Mouse (Mus musculus) adrenal gland, postnatal 10 days (tissue): Measurements from ENCODE around the gene Cpne2. TPM values are rescaled to one million over a fixed set of nuclear protein-coding genes. Genes with fewer than 3 reads are reported as not detected.
A peak's percentile ranks its signal among the peaks of the same experiment; 100 is the strongest.

Experiments used
- DNase-seq: peaks from one replicate; pipeline ENCODE4 v3.0.0; 2021; ENCODE audit warnings: mixed read lengths
- long read RNA-seq, 2 experiments: library from polyadenylated mRNA; stranded (forward); transcript quantifications; one replicate each; pipeline ENCODE4 v2.0.0; 2021
- total RNA-seq, 2 experiments: library from RNA; stranded (reverse); gene quantifications; 2 replicates each; pipeline ENCODE4 v1.2.3; 2021

Cpne2 gene
- total RNA-seq = 10 to 100 TPM; 12.6 to 16.6 TPM
- long read RNA-seq, experiment 1, partial matches to known transcripts = 0 of 3 reads
- long read RNA-seq, experiment 1, other reads (novel, unspliced or antisense) = 1 of 3 reads
- long read RNA-seq, experiment 2, partial matches to known transcripts = 0 of 1 reads
- long read RNA-seq, experiment 2, other reads (novel, unspliced or antisense) = 0 of 1 reads

DNA sequence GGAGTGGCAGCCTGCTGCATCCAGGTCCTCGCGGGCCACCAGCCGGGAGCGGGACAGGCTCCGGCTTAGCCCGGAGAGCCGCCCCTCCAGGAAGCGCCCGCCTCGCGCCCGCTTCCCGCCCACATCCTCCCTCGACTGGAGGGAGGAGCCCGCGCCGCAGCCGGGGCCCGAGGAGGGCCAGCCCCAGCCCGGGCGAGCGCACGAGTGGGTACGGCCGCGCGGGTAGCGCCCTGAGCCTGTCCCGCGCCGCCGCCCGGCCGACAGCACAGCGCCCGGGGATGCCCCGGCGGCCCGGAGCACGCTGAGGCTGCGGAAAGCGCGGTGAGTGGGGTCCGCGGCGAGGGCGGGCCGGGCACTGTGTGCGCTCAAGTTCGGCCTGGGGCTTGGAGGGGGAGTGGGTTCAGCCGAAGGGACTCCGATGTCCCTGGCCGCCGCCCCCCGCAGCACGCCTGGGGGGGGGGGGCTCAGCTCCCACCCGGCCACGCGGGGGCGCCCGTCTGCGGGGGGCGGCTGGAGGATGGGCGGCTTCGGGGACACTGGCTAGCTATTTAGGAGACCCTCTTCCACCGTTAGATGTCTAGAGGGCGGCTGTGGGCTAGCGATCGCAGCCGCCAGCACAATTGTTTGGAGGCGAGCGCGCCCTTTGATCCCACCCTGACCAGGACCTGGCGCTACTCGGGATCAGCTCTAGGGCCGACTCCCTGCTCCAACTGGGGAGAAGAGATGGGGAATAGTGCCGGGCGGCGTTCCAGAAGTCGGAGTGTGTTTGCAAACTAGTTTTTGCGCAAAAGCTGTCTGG is at the start of gene Cpne2:
Gene Cpne2 (plus strand): TSS at position 118 of the 799 bp plus-strand sequence.
- DNase-seq = peak; percentile 85

DNA sequence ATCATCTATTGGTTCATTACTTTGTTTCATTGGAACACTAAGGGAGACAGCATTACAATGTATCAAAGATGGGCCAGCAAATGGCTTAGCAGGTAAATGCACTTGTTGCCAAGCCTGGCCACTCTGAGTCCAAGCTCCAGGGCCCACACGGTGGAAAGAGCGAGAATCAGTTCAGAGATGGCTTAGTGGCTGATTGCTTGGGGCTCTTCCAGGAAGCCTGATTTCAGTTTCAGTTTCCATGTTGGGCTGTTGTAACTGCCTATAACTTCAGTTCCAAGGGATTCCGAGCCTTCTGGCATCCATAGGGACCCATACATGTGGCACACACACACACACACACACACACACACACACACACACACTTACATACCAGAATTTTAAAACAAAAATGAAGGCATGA is 47.5 kb upstream of the Cpne2 start:
- DNase-seq = no peak

DNA sequence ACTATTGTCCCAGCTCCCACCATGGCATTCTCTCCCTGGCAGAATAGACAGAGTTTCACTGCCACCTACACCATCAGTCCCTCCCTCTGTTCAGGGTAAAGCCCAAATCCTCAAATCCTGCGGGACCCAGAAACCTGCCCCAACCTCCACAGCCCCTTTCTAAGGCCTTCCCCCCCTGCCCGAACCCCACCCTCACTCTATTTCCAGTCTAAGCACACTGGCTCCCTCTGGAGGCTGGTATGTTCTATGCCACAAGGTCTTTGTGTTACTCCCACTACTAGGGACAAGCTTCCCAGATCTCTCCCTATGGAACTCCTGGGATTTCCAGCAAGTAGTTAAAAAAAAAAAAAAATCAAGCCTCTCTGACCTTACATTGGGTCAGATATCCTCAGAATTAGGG is 46.9 kb upstream of the Cpne2 start:
- DNase-seq = peak; percentile 65

DNA sequence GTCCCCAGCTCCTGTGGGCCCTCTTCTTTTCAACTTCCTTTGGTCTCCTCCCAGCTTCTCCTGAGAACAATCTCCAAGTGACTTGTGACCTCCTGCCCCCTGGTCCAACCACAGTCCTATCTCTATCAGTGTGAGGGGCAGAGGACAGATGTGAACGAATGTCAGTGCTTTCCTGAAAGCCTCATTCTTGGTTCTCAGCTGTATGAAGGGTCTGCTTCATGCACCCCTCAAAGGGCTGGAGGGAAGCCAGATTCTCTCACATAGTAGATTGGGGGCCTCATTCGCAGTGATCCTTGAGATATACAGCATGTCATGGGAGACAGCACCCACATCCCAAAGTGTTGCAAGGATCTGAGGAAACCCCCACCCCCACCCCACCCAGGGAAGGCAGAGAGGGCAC is 44.8 kb upstream of the Cpne2 start:
- DNase-seq = no peak

DNA sequence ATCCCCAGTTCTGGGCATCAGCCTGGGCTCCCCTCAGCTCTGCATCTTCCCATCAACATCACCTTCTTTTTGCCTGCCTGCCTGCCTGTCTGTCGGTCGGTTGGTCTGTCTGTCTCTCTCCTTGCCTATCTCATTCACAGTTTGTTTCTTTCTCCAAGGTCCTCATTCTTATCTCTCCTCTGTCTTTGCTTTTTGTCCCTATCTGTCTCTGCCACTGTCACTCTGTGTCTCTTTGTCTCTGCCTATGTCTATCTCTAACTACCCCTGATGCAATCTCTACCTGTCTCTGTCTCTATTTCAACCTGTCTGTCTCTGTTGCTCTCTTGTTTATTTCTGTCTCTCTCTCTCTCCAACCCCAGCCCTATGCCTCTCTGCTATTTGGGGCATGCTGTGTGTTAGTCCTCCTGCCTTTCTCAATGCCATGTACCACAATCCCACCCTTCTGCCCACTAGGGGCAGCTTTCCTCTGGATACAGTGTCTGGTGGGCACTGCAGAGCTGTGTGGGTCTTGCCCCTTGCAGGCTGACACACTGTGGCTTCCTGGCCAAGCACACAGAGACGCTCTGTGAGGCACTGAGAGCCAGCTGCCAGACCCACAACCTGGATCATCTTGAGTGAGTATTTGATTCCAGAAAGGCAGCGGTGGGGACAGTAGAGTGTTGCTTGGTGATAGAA is 42.8 kb upstream of the Cpne2 start:
- no peak for DNase-seq

DNA sequence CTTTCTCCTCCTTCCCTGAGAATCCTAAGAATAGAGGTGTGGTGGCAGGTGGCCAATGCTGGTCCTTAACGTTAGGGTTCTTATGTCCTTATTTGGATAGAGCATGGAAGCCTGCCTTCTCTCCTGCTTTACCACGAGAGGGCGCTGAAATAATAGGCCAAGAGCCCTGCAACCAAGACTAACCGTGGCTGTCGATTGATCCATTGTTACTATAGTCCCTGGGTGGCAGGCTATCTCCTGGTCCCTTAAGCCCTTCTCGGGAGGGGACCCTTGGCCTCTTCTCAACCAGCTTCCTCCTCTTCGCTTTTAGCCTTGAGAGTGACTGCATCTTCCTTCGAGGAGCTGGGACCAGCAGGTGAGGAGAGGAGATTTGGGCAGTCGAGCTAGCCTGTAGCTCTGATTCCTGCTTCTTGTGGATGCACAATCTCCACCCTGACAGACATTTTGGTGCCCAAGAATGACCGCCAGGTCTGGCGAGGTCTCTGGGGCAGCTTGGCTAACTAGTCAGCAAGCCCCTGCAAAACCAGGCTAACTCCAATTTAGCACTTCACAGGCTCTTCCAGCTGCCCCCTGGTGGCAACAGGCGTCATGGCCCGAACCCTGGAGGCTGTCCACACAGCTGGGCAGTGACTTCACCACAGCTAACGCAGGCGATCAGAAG is 40.6 kb upstream of the Cpne2 start:
- peak; percentile 86 for DNase-seq

DNA sequence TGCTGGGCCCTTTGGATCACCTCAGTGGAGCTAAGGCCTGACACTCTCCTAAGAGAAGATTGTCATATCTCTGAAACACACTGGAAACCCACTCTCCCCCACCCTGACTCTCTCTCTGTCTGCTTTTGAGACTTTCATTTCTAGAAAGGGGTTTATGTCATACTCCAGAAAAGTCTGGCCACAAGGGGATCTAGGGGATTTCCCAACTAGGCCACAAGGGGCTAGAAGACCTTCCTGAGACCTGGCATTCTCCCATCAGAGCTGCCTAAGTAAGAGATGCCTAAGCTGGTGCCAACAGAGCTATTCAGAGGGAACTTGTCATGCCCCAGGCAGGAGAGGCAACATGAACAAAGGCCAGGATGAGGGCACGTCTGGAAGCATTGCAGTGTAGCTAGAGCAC is 39.5 kb upstream of the Cpne2 start:
- no peak for DNase-seq

DNA sequence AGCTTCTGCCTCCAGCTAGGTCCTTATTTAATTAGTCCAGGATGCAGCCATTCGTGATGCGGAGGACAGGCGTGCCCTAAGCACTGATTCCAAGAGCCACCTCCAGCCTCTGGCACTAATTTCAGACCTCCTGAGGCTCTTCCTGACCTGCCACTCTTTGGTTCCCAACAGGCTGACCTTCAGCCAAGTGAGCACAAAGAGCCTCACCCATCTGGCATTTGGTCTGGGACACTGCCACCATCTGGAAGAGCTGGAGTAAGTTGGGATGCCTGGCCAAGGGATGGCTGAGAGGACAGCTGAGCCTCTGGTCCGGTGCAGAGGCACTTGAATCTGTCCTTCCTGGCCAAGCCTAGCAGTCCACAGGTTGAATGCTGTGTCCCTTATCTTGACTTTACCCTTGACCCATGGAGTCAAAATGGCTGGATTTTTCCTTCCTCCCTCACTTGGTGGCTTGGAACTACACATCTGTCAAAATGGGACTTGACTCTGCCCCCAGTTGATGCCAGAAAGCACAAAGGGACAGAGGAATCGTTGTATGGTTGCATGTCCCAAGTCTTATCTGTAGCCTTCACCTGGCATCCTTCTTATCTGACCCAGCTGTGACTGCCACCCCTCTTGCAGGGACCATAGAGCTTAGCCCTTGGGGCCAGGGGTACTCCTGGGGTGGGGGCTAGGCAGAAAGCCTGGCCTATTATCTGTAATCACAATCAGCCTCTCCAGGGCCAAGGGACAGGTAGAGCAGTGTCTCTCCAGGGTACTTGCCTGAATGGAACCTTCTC is 17.2 kb upstream of the Cpne2 start:
- DNase-seq = peak; percentile 40

DNA sequence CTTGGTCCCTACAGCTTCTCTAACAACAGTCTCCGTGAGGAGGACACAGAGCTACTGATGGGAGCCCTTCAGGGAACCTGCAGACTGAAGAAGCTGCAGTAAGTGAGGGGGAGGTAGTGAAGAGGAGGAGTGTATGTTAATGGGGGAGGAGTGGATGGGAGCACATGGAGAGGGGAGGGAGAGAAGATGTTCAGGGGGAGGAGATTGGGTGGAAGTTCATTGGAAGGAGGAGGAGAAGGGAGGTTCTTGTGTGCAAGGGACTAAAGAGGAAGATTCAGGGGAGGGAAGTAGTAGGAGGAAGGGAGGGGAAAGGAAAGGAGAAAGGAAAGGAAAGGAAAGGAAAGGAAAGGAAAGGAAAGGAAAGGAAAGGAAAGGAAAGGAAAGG is 16.6 kb upstream of the Cpne2 start:
- DNase-seq = no peak

DNA sequence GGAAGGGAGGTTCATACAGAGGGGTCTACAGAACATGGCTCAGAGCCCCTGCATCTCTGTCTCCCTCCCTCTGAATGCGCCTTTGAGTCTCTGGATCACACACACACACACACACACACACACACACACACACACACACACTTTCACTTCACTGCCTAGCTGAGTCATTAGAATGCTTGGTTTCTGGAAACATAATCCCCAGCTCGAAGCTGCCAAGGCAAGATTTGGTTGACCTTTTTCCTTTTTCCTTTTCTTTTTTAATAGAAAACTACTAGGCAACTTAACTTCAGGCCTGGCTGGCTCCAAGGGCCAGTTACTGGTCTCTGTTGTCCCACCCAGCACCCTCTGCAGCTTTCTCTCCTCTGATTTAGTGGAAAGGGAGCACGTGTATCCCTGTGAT is 16.0 kb upstream of the Cpne2 start:
- peak; percentile 49 for DNase-seq

DNA sequence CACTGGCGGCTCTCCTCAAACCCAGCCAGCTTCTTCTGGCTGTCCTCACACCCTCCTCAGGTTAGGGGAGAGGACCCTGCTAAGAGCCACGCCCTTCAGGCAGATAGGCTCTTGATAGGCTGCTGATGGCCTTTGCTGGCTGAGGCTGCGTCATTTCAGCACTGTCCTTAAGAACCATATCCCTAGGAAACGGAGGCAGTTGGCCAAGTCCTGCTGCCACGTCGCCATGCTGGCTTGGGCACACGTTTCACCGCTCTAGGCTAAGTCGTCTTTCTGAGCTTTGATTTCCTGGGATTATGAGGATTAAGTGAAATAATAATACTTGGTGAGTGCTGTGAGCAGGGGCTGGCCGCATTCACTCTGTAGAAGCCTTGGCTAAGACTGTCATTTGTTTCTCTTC is 14.5 kb upstream of the Cpne2 start:
- peak; percentile 38 for DNase-seq

DNA sequence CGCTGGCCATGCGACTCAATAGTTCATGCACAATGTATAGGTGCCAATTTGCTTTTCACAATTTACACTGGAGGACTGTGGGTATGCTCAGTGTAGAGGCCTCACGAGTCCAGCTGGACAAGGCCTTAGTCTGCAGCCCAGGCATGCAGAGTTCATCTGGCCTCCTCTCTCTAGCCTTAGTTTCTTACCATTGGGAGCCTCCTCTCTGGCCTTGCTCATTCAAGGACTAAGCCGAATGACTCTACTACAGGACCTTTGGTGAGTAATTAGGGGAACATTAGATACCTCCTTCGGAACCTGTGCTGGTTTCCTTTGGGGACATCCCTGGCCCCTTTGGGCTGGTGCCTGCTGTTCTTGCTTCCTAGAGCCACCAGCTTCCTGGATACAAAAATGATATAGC is 13.8 kb upstream of the Cpne2 start:
- no peak for DNase-seq

DNA sequence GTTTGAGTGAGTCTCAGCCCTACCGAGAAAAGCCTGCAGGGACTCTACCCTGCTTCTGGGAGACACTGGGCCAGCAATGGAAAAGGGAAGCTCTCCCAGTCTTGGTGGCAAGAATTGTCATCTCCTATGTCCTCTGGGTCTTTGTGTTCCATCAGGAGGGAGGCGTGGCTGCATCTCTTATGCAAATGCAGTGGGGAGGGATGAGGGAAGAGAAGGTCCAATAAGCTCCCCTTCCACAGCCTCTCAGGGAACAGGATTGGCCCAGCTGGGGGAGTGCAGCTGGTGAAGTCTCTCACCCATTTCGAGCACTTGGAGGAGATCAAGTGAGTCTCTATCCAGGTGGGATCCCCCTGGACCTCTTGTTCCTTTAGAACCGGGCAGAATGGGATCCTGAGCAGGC is 11.3 kb upstream of the Cpne2 start:
- DNase-seq = no peak

DNA sequence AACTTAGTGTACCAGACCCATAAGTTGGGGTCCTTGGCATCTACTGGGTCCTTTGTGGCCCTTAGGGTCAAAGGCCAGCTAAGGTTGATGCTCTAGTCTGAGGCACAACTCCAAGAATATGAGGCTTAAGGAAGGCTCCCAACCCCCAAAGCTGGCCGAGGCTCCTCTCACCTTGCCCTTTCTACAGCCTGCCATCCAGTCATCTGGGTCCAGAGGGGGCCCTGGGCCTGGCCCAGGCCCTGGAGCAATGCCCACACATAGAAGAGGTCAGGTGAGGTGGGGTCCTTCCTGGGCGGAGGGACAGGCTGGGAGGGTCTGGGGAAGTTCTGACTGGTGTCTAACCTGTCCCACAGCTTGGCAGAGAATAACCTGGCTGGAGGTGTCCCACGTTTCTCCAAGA is 10.3 kb upstream of the Cpne2 start:
- no peak for DNase-seq

DNA sequence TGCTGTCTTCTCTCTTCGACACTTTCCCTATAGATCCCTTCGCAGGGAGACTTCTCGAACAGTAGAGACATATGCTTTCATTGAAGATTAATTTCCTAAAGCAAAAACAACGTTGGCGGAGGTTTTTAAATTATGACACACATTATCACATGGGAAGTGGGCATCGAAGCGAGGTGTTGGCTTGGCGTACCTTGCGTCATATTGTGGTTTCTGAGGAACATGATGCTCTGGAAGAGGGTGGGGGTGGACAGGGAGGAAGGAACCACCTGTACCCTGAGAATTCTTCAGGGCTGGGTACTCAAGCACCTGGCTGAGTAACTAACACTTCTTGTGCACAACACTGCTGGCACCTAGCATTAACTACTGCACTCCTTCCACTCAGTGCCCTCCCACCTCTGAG is 8.2 kb upstream of the Cpne2 start:
- no peak for DNase-seq

DNA sequence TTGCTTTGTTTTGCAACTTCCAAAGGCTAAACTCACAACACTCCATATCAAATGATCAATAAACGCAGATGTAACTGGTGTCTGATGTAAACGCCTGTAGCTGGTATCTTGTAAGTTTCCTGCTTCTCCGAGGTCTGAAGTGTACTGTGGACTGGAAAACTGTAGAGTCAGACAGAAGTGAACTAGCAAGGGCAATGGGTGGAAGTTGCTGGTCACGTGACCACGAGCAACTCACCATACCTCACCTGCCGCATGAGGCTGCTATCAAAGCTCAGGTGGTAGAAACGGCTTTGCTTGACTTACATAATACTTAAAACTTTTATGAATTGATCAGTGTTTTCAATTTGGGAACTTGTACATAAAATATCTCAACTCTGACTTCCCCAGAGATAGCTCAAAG is 5.6 kb upstream of the Cpne2 start:
- no peak for DNase-seq

DNA sequence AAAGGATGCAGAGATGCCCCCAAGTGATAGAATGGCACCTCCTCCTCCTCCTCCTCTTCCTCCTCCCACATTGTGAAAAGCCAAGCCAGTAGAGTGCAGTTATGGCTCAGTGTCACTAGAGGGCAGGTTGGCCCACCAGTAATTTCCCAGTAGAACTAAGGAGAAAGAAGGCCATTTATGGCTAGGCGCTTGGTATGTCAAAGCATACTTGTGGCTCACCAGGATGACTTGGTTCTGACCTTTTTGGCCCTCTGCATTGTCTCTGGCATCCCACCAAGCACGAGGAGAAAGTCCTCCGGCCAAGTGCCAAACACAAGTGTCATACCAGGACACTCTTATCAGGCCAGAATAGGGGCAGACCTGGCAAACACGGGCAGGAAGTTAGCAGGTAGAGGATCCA is 4.5 kb upstream of the Cpne2 start:
- peak; percentile 56 for DNase-seq

DNA sequence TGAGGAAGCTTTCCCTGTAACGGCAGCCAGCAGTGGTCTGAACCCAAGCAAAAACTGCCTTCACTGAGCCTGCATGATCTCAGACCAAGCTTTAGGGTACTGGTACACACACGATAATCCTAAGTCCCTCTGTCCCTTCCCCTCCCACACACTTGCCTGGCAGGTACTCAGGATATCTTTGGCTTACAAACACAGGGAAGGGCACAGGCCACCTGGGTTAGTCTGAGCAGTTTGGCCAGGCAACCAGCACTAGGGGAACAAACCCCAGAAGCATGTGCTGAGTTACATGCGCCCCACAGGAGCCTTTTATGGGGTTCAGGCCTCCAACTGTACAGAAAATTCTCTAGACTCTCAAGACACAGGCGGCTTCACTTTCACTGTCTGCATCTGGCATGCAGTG is 2.9 kb upstream of the Cpne2 start:
- no peak for DNase-seq

DNA sequence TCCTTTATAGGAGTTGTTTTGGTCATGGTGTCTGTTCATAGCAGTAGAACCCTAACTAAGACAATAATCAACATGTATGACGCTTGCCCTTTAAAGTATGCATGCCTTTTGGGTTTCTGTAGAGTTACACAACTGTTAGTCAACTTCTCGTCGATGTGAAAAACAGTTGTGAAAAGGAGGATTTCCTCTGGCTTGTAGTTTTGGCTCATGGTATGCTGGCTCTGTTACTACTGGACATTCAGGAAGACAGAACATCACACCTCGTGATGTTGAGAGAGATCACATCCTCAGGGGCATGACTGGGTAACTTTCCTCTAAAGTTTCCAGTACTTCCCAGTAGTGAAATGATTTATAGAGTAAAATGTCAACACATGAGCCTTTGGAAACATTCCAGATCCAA is 2.1 kb upstream of the Cpne2 start:
- DNase-seq = no peak

DNA sequence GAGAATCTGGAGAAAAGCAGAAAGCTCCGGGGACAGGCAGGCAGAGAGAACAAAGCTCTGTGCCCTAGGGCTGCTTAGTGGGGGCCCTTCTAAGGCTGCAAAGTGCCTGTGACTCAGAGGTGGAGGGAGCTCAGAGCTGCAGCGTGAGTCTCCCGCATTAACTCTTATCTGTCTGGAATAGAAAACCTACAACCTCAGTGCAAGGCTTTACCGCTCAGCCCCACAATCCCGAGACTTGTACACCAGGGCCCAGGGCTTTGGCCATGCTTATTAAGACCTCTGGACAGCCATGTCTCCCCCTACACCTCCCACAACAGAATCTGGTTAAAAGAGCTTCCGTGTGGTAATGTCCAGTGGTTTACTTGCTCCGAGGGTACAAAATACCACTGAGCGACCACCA is 790 bp upstream of the Cpne2 start:
- DNase-seq = peak; percentile 41

DNA sequence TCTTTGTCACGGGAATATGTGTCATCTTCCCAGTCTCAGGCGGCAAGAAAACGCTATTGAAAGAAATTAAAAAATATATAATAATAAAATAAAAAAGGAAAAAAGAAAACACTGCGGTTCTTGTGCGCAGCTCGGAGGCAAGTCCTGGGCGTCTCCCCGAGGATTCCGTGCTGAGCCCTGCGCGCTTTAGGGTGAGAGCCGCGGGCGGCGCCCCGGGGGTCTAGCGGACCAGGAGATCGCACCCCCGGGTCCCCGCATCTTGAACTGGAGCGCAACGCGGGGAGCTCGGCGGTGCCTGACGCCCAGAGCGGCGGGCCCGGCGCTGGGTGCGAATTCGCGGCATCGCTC is 291 bp upstream of the Cpne2 start:
- no peak for DNase-seq

DNA sequence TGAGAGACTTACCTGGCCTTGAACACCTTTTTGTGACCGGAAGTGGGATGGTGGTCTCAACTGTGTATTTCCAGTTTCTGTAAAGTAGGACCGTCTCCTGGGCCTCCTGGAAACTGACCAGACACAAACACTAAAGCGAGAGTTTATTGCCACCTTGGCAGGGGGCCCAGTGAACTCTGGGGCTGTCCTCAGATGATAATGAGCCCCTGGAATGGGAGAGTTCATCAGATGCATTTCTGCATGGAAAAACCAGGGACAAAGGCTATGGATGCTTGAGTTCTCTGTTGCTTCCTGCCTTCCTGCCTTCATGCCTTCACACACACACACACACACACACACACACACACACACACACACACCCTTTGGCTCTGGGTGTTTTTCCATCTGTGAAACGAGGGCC is 1.8 kb downstream of the Cpne2 start:
- peak; percentile 35 for DNase-seq

DNA sequence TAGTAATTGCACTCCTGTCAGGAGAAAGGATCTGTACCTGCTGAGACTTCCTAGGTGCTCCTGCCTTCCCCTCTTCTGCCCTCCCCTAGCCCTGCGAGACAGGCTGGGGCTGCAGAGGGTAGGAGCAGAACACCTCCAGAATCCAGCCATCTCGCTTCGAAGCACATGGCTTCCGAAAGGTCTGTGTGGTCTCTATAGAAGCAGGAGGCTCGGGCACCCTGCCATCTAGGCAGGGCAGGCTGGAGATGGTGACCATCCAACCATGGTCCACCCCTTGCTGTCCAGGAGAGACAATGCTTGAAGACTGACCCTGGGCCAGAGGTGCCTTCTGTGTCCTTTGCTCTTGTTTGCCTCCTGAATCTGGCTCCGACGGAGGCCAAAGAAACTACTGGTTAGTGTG is 2.8 kb downstream of the Cpne2 start:
- DNase-seq = no peak
